Mouse (Mus musculus): Measurements from ENCODE around the gene Gm18596.

Gm18596 gene

GRCm38 (mm10) chr10:77709831-77710230 is 32.6 kb downstream of the Gm18596 start:
- no peak for DNase-seq

- no peak for DNase-seq
These were observed 36.1 kb downstream of the Gm18596 start, which contains the start of gene Gm10272 for GRCm38 (mm10) chr10:77706326-77706725. Gm10272 (plus strand) TSS chr10:77706626.

DNA sequence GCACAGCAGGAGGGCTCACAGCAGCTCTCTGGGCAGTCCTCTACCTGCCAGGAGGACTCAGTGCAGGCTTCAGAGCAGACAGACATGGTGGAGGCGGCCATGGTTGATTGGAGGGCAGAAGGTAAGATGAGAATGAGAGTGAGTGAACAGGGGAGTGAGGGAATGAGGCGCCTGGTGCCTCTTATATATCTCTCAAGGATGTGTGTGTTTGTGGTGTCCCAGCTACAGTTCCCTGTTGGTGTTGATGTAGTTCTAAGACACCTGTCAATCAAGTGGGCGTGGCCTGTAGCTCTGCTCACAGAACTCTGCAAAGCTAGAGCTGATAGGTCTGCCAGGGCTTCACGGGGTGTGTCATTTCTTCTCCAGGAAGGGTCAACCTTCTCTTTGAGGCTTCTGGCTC is 45.3 kb downstream of the Gm18596 start, which contains the start of gene Gm9508:
Gene Gm9508, minus strand, starts transcription at position 101 of the 400 bp plus-strand sequence.
- DNase-seq = no peak

All from cerebellum, postnatal 10 days (tissue).